Mouse (Mus musculus) kidney, postnatal 0 days (tissue): ENCODE measurements around the gene Cyp4a10. TPM values are rescaled to one million over a fixed set of nuclear protein-coding genes. Genes with fewer than 3 reads are reported as not detected.

Experiments
- ATAC-seq: fragments of 200-750 bp; cut with Nextera tagmentation; replicated peaks from 2 replicates; pipeline ENCODE4 v1.8.0; 2017; ENCODE audit warnings: low read depth, moderate number of reproducible peaks, moderate TSS enrichment, moderate library complexity; ENCODE audit not compliant: low FRiP score
- DNase-seq: peaks from one replicate; pipeline ENCODE4 v3.0.0-alpha.2; 2016; ENCODE audit warnings: low spot score
- H3K27ac ChIP-seq: fragments of 300-500 bp; sonication (generic); 2 replicates; pipeline ENCODE4 v1.5.1; 2014; ENCODE audit warnings: mild to moderate bottlenecking
- H3K27me3 ChIP-seq: fragments of 300-500 bp; sonication (generic); 2 replicates; pipeline ENCODE4 v1.6.1; 2014; ENCODE audit warnings: low read length, mixed read lengths; ENCODE audit not compliant: insufficient read depth
- H3K36me3 ChIP-seq: fragments of 300-500 bp; sonication (generic); 2 replicates; pipeline ENCODE4 v1.6.1; 2014; ENCODE audit warnings: low read length, mixed read lengths; ENCODE audit not compliant: insufficient read depth
- H3K4me1 ChIP-seq: fragments of 300-500 bp; sonication (generic); replicated peaks from 2 replicates; pipeline ENCODE4 v1.6.1; 2014; ENCODE audit warnings: antibody characterized with exemption, low read length, mixed read lengths; ENCODE audit not compliant: insufficient read depth
- H3K4me2 ChIP-seq: fragments of 300-500 bp; sonication (generic); 2 replicates; pipeline ENCODE4 v1.6.1; 2014; ENCODE audit warnings: mild to moderate bottlenecking, low read length, moderate library complexity, mixed read lengths
- H3K4me3 ChIP-seq: fragments of 300-500 bp; sonication (generic); replicated peaks from 2 replicates; pipeline ENCODE4 v1.5.1; 2014; ENCODE audit warnings: low read depth, low read length
- H3K9ac ChIP-seq: fragments of 300-500 bp; sonication (generic); 2 replicates; pipeline ENCODE4 v1.6.1; 2014; ENCODE audit warnings: low read depth, low read length
- H3K9me3 ChIP-seq: fragments of 300-500 bp; sonication (generic); replicated peaks from 2 replicates; pipeline ENCODE4 v1.6.1; 2016; ENCODE audit warnings: low read length, inconsistent platforms, mixed read lengths
- CTCF ChIP-seq: IDR thresholded peaks from 2 replicates; pipeline ENCODE4 v1.5.1; 2016; ENCODE audit warnings: antibody characterized with exemption, low read depth, mild to moderate bottlenecking, moderate library complexity
- polyA plus RNA-seq: library from polyadenylated mRNA; unstranded; fragments of >200 nt; fragmentation: Nextera tagmentation; extraction: Ambion mirVana; gene quantifications from 2 replicates; pipeline ENCODE4 v1.2.1, GENCODE M21; 2015

Cyp4a10 gene
- polyA plus RNA-seq, 1 experiment from 2014 or later = 35.5 TPM

- no peak for TF ChIP-seq CTCF
- H3K4me2 ChIP-seq = no peak overlapping the region
- ATAC-seq = no peak
Observed at GRCm38 (mm10) chr4:115583036-115583435, 65.0 kb downstream of the Cyp4a10 start.

More at GRCm38 (mm10) chr4:115583036-115583435, 65.0 kb downstream of the Cyp4a10 start:
- no peak overlapping the region for H3K4me3 ChIP-seq
- H3K4me1 ChIP-seq = no peaks in the 10 kb centered on the region
- no peaks in the 10 kb centered on the region for H3K36me3 ChIP-seq
- no peak for DNase-seq
- no peak overlapping the region for H3K9ac ChIP-seq
- no peak overlapping the region for H3K27ac ChIP-seq
- no peaks in the 10 kb centered on the region for H3K9me3 ChIP-seq
- H3K27me3 ChIP-seq = no peaks in the 10 kb centered on the region

Other genes starting within 250 kb of the Cyp4a10 start
- gene Cyp4a12a, start 219.2 kb upstream of the Cyp4a10 start, polyA plus RNA-seq = 0.04 and 0.06 TPM in 2 replicates
- 0.34 and 0.46 TPM in 2 replicates for gene Cyp4a12b, start 106.6 kb upstream of the Cyp4a10 start, polyA plus RNA-seq
- 0.26 and 0.38 TPM in 2 replicates for gene Cyp4a30b, start 65.7 kb upstream of the Cyp4a10 start, polyA plus RNA-seq
- gene Cyp4a14, start 22.1 kb upstream of the Cyp4a10 start, polyA plus RNA-seq = 2.3 and 2.5 TPM in 2 replicates
- gene Cyp4a31, start 45.4 kb downstream of the Cyp4a10 start, polyA plus RNA-seq = 49.7 and 50.6 TPM in 2 replicates
- gene Cyp4a32, start 82.7 kb downstream of the Cyp4a10 start, polyA plus RNA-seq = 0.24 TPM in 1 of 2 replicates, not detected in the other
- 10.6 and 11.5 TPM in 2 replicates for gene Cyp4b1, start 129.5 kb downstream of the Cyp4a10 start, polyA plus RNA-seq
- 28.9 and 30.4 TPM in 2 replicates for gene Efcab14, start 219.5 kb downstream of the Cyp4a10 start, polyA plus RNA-seq